Mouse (Mus musculus): ENCODE measurements around the gene Gm20547. TPM values are rescaled to one million over a fixed set of nuclear protein-coding genes. Genes with fewer than 3 reads are reported as not detected.
"Not testable (repeated sequence)": the region's sequence is repeated elsewhere in the genome, so short reads cannot be mapped to it uniquely, and the experiment has no call there.

Gene Gm20547
- polyA plus RNA-seq, 1 experiment from 2014 or later: not detected

GRCm38 (mm10) chr17:34910982-34911381, 29.1 kb upstream of the Gm20547 start:
- ATAC-seq: peak; percentile 68
- Histone ChIP-seq H3K36me3 (peaks cover 64% of the 10 kb centered on the region), H3K27me3 (replicated peaks) (no peaks in the 10 kb centered on the region), H3K27ac (peak overlapping the region; percentile 69), H3K4me2 (replicated peaks) (no peak overlapping the region), H3K4me3 (replicated peaks) (no peak overlapping the region), H3K9ac (no peak overlapping the region), H3K9me3 (no peaks in the 10 kb centered on the region), H3K4me1 (replicated peaks) (peaks cover 14% of the 10 kb centered on the region)
- WGBS: 61% methylated on average over 10 of the region's 10 CpGs

DNA sequence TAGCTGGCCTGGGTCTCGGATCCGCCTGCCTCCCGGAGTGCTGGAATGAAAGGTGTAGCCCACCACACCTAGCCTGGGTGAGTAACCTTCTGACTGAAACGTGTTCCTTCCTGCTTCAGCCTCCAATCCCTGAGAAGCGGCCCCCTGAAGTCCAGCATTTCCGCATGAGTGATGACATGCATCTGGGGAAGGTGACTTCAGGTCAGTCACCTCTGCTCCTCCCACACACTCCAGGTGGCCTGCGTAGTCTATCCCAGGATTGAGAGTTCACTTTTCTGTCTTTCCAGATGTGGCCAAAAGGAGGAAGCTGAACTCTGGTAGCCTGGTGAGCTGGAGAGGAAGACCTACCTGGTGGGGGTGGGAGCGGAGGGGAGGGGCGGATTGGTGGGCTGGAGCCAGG, 21.1 kb upstream of the Gm20547 start:
- no peaks in the 10 kb centered on the region for H3K27me3 ChIP-seq (replicated peaks)
- no peak overlapping the region for H3K9ac ChIP-seq
- ATAC-seq: no peak
- no peak overlapping the region for H3K4me3 ChIP-seq (replicated peaks)
- H3K4me1 ChIP-seq (replicated peaks): 0 out of 2 replicates have a peak, but pooled peaks cover 1% of the 10 kb centered on the region
- H3K27ac ChIP-seq: no peak overlapping the region
- H3K4me2 ChIP-seq (replicated peaks): no peak overlapping the region
- WGBS: 83% methylated on average over 9 of the region's 9 CpGs
- peaks cover 47% of the 10 kb centered on the region for H3K36me3 ChIP-seq
- no peaks in the 10 kb centered on the region for H3K9me3 ChIP-seq

DNA sequence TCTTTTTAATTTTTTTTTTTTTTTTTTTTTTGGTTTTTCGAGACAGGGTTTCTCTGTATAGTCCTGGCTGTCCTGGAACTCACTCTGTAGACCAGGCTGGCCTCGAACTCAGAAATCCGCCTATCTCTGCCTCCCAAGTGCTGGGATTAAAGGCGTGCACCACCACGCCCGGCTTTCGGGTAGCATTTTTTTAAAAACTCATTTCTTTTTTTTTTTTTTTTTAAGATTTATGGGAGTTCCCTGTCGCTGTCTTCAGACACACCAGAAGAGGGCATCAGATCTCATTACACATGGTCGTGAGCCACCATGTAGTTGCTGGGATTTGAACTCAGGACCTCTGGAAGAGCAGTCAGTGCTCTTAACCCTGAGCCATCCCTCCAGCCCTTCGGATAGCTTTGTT, 20.1 kb upstream of the Gm20547 start:
- H3K9me3 ChIP-seq; H3K4me3 ChIP-seq (replicated peaks); H3K4me2 ChIP-seq (replicated peaks); H3K4me1 ChIP-seq (replicated peaks); H3K27me3 ChIP-seq (replicated peaks); H3K27ac ChIP-seq; H3K9ac ChIP-seq; ATAC-seq: not testable (repeated sequence)
- H3K36me3 ChIP-seq: peaks cover 38% of the 10 kb centered on the region
- 89% methylated on average over 9 of the region's 10 CpGs for WGBS

- Histone ChIP-seq H3K4me2 (replicated peaks) (peak overlapping the region; percentile 76; the same call in 1 of the 2 replicates), H3K4me1 (replicated peaks) (peaks cover 15% of the 10 kb centered on the region), H3K36me3 (peaks cover 34% of the 10 kb centered on the region)
- H3K27me3 ChIP-seq (replicated peaks); H3K9ac ChIP-seq; H3K4me3 ChIP-seq (replicated peaks); H3K9me3 ChIP-seq; H3K27ac ChIP-seq; ATAC-seq: not testable (repeated sequence)
Measured at GRCm38 (mm10) chr17:34900826-34901225, 19.0 kb upstream of the Gm20547 start.

- Histone ChIP-seq H3K27me3 (replicated peaks) (no peaks in the 10 kb centered on the region), H3K4me2 (replicated peaks) (peak overlapping the region; percentile 76), H3K9ac (peak overlapping the region; percentile 94), H3K9me3 (no peaks in the 10 kb centered on the region), H3K4me3 (replicated peaks) (peak overlapping the region; percentile 97), H3K27ac (peak overlapping the region; percentile 96), H3K4me1 (replicated peaks) (peaks cover 21% of the 10 kb centered on the region), H3K36me3 (peaks cover 26% of the 10 kb centered on the region)
- ATAC-seq: no peak
- 2% methylated on average over 5 of the region's 5 CpGs for WGBS
Measured at GRCm38 (mm10) chr17:34899890-34900243, 18.0 kb upstream of the Gm20547 start.

DNA sequence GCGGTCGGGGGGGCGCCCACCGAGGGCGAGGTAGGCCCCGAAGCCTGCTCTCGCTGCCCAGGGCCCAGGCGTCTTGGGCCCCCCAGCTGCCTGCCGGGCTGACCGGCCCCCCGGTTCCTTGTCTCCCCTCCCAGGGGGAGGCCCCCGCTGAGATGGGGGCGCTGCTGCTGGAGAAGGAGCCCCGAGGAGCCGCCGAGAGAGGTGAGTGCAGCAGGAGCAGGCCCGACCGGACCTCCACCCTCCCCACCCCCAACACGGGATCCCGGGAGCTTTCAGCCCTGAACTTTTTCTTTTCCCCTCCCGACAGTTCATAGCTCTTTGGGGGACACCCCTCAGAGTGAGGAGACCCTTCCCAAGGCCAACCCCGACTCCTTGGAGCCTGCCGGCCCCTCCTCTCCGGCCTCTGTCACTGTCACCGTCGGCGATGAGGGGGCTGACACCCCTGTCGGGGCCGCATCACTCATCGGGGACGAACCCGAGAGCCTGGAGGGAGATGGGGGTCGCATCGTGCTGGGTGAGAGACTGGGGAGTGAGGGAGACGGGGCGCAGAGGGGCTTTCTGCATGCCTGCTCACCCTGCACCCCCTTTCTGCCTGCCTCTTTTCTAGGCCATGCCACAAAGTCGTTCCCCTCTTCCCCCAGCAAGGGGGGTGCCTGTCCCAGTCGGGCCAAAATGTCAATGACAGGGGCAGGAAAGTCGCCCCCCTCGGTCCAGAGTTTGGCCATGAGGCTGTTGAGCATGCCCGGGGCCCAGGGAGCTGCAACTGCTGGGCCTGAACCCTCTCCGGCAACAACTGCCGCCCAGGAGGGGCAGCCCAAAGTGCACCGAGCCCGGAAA, 17.4 kb upstream of the Gm20547 start:
- Histone ChIP-seq H3K27me3 (replicated peaks) (no peaks in the 10 kb centered on the region), H3K4me1 (replicated peaks) (peaks cover 21% of the 10 kb centered on the region), H3K27ac (peak overlapping the region; percentile 96), H3K36me3 (peaks cover 25% of the 10 kb centered on the region), H3K9ac (peak overlapping the region; percentile 94), H3K9me3 (no peaks in the 10 kb centered on the region), H3K4me2 (replicated peaks) (peak overlapping the region; percentile 76), H3K4me3 (replicated peaks) (peak overlapping the region; percentile 97)
- WGBS: under 1% methylated on average over 42 of the region's 45 CpGs
- peak; percentile 6 for ATAC-seq

DNA sequence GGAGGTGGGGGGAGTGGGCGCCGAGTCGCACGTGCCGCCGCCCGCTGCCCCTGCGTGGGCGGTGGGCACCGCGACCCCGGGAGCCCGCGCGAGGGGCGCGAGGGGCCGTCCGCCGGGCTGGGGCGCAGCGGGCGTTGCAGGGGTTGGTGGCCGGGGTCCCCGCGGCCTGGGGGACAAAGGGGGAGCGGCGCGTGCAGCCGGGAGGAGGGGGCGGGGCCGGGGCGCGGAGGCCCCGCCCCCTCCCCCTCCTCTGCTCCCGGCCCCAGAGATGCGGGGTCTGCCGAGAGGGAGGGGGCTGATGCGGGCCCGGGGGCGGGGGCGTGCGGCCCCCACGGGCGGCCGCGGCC, 16.8 kb upstream of the Gm20547 start:
- peaks cover 22% of the 10 kb centered on the region for H3K36me3 ChIP-seq
- no peaks in the 10 kb centered on the region for H3K27me3 ChIP-seq (replicated peaks)
- H3K9ac ChIP-seq: peak overlapping the region; percentile 94
- ATAC-seq: peak; percentile 5; the same call in 1 of the 2 replicates
- 0% methylated on average over 7 of the region's 47 CpGs for WGBS
- H3K4me2 ChIP-seq (replicated peaks): peak overlapping the region; percentile 76
- H3K4me1 ChIP-seq (replicated peaks): peaks cover 24% of the 10 kb centered on the region
- H3K27ac ChIP-seq: peak overlapping the region; percentile 96
- peak overlapping the region; percentile 97 for H3K4me3 ChIP-seq (replicated peaks)
- no peaks in the 10 kb centered on the region for H3K9me3 ChIP-seq

GRCm38 (mm10) chr17:34898160-34898586, 16.3 kb upstream of the Gm20547 start, which contains the start of the genes C2 and Ehmt2:
Gene C2 (minus strand): TSS chr17:34898265.
Gene Ehmt2 (plus strand): TSS chr17:34898469.
- H3K9ac ChIP-seq: peak within 1 kb of the TSS; percentile 94
- peaks cover 17% of the 10 kb centered on the region for H3K36me3 ChIP-seq
- H3K9me3 ChIP-seq: no peaks in the 10 kb centered on the region
- ATAC-seq: peak; percentile 57
- peak within 1 kb of the TSS; percentile 76 for H3K4me2 ChIP-seq (replicated peaks)
- H3K4me1 ChIP-seq (replicated peaks): peaks cover 26% of the 10 kb centered on the region
- peak within 1 kb of the TSS; percentile 96 for H3K27ac ChIP-seq
- peak within 1 kb of the TSS; percentile 97 for H3K4me3 ChIP-seq (replicated peaks)
- no peaks in the 10 kb centered on the region for H3K27me3 ChIP-seq (replicated peaks)
- WGBS: under 1% methylated on average over 35 of the region's 44 CpGs

- WGBS: 14% methylated on average over 10 of the region's 10 CpGs
- H3K4me3 ChIP-seq (replicated peaks): peak overlapping the region; percentile 97
- no peaks in the 10 kb centered on the region for H3K9me3 ChIP-seq
Measured at GRCm38 (mm10) chr17:34897373-34898159, 15.7 kb upstream of the Gm20547 start.

GRCm38 (mm10) chr17:34896366-34896765, 14.5 kb upstream of the Gm20547 start:
- H3K4me3 ChIP-seq (replicated peaks): no peak overlapping the region
- H3K27ac ChIP-seq: peak overlapping the region; percentile 41; the same call in 1 of the 2 replicates
- peak overlapping the region; percentile 82; the same call in 1 of the 2 replicates for H3K4me2 ChIP-seq (replicated peaks)
- H3K9me3 ChIP-seq: no peaks in the 10 kb centered on the region
- H3K4me1 ChIP-seq (replicated peaks): peaks cover 29% of the 10 kb centered on the region
- H3K27me3 ChIP-seq (replicated peaks): no peaks in the 10 kb centered on the region
- peaks cover 11% of the 10 kb centered on the region for H3K36me3 ChIP-seq
- ATAC-seq: no peak
- 0 out of 2 replicates have a peak overlapping the region, but pooled peaks have one; percentile 93 for H3K9ac ChIP-seq
- WGBS: 85% methylated on average over 17 of the region's 17 CpGs

More at GRCm38 (mm10) chr17:34897373-34898159, 15.7 kb upstream of the Gm20547 start:
- H3K27me3 ChIP-seq (replicated peaks): no peaks in the 10 kb centered on the region
- H3K36me3 ChIP-seq: peaks cover 12% of the 10 kb centered on the region
- peak overlapping the region; percentile 96 for H3K27ac ChIP-seq
- H3K4me2 ChIP-seq (replicated peaks): peak overlapping the region; percentile 76
- peaks cover 29% of the 10 kb centered on the region for H3K4me1 ChIP-seq (replicated peaks)
- H3K9ac ChIP-seq: peak overlapping the region; percentile 94
- 0 out of 2 replicates have a peak, but pooled peaks have one; percentile 9 for ATAC-seq

GRCm38 (mm10) chr17:34895724-34896123, 13.9 kb upstream of the Gm20547 start:
- H3K9ac ChIP-seq: peak overlapping the region; percentile 93
- no peaks in the 10 kb centered on the region for H3K27me3 ChIP-seq (replicated peaks)
- ATAC-seq: no peak
- H3K36me3 ChIP-seq: peaks cover 8% of the 10 kb centered on the region
- no peaks in the 10 kb centered on the region for H3K9me3 ChIP-seq
- peak overlapping the region; percentile 82 for H3K4me2 ChIP-seq (replicated peaks)
- peaks cover 29% of the 10 kb centered on the region for H3K4me1 ChIP-seq (replicated peaks)
- WGBS: 93% methylated on average over 15 of the region's 15 CpGs
- H3K27ac ChIP-seq: peak overlapping the region; percentile 94
- peak overlapping the region; percentile 78 for H3K4me3 ChIP-seq (replicated peaks)
